Mouse (Mus musculus) kidney, embryonic 15.5 days (tissue): ENCODE measurements around the gene Lrrc46. TPM values are rescaled to one million over a fixed set of nuclear protein-coding genes. Genes with fewer than 3 reads are reported as not detected.

Experiments
- ATAC-seq: fragments of 200-750 bp; cut with Nextera tagmentation; replicated peaks from 2 replicates; pipeline ENCODE4 v1.8.0; 2017; ENCODE audit warnings: moderate TSS enrichment; ENCODE audit not compliant: low FRiP score
- H3K27ac ChIP-seq: fragments of 300-500 bp; sonication (generic); 2 replicates; pipeline ENCODE4 v1.5.1; 2015; ENCODE audit warnings: mild to moderate bottlenecking, inconsistent platforms
- H3K27me3 ChIP-seq: fragments of 300-500 bp; sonication (generic); 2 replicates; pipeline ENCODE4 v1.6.1; 2015; ENCODE audit warnings: inconsistent platforms
- H3K36me3 ChIP-seq: fragments of 300-500 bp; sonication (generic); 2 replicates; pipeline ENCODE4 v1.6.1; 2015; ENCODE audit warnings: inconsistent platforms
- H3K4me1 ChIP-seq: fragments of 300-500 bp; sonication (generic); 2 replicates; pipeline ENCODE4 v1.6.1; 2015; ENCODE audit warnings: inconsistent platforms
- H3K4me2 ChIP-seq: fragments of 300-500 bp; sonication (generic); 2 replicates; pipeline ENCODE4 v1.6.1; 2015; ENCODE audit warnings: moderate library complexity, mild to moderate bottlenecking, inconsistent platforms
- H3K4me3 ChIP-seq: fragments of 300-500 bp; sonication (generic); replicated peaks from 2 replicates; pipeline ENCODE4 v1.5.1; 2015; ENCODE audit warnings: mild to moderate bottlenecking, inconsistent platforms
- H3K9ac ChIP-seq: fragments of 300-500 bp; sonication (generic); 2 replicates; pipeline ENCODE4 v1.6.1; 2015; ENCODE audit warnings: mild to moderate bottlenecking, inconsistent platforms
- H3K9me3 ChIP-seq: fragments of 300-500 bp; sonication (generic); replicated peaks from 2 replicates; pipeline ENCODE4 v1.6.1; 2016; ENCODE audit warnings: inconsistent platforms
- WGBS: fragments of 180-500 bp; shearing (Covaris S2); methylation state at CpG from one replicate; pipeline ENCODE4 v1.1.7; 2015; ENCODE audit warnings: mixed read lengths; 5-methylcytosine and 5-hydroxymethylcytosine counted together
- polyA plus RNA-seq: library from polyadenylated mRNA; unstranded; fragments of >200 nt; fragmentation: Nextera tagmentation; extraction: Ambion mirVana; gene quantifications from 2 replicates; pipeline ENCODE4 v1.2.1, GENCODE M21; 2015

Gene Lrrc46
- polyA plus RNA-seq, result 1.0 and 1.5 TPM in 2 replicates

- no peaks in the 10 kb centered on the region for H3K27me3 ChIP-seq
Measured at GRCm38 (mm10) chr11:97041022-97041899, at the start of gene Lrrc46, which contains the start of gene Mrpl10. Gene Lrrc46 (minus strand): TSS chr11:97041407. Gene Mrpl10 (plus strand): TSS chr11:97041560.

GRCm38 (mm10) chr11:97086365-97086764 is 45.2 kb upstream of the Lrrc46 start:
- no peak for ATAC-seq
- H3K9me3 ChIP-seq, result no peaks in the 10 kb centered on the region
- no peak overlapping the region for H3K27ac ChIP-seq
- no peak overlapping the region for H3K4me2 ChIP-seq
- 74% methylated on average over 6 of the region's 6 CpGs for WGBS
- H3K36me3 ChIP-seq, result no peaks in the 10 kb centered on the region
- peaks cover 12% of the 10 kb centered on the region for H3K4me1 ChIP-seq
- H3K9ac ChIP-seq, result no peak overlapping the region
- H3K27me3 ChIP-seq, result peaks cover 13% of the 10 kb centered on the region
- no peak overlapping the region for H3K4me3 ChIP-seq

More at GRCm38 (mm10) chr11:97041022-97041899, at the start of gene Lrrc46, which contains the start of gene Mrpl10:
- ATAC-seq, result peak; percentile 87
- H3K27ac ChIP-seq, result peak within 1 kb of the TSS; percentile 82
- peaks cover 23% of the 10 kb centered on the region for H3K4me1 ChIP-seq
- H3K9ac ChIP-seq, result peak within 1 kb of the TSS; percentile 90
- H3K36me3 ChIP-seq, result peaks cover 24% of the 10 kb centered on the region
- no peaks in the 10 kb centered on the region; the same call in 1 of the 2 replicates for H3K9me3 ChIP-seq
- peak within 1 kb of the TSS; percentile 89 for H3K4me3 ChIP-seq
- H3K4me2 ChIP-seq, result peak within 1 kb of the TSS; percentile 85
- WGBS, result under 1% methylated on average over 48 of the region's 48 CpGs

GRCm38 (mm10) chr11:97084821-97085505 is 43.8 kb upstream of the Lrrc46 start:
- Histone ChIP-seq H3K27me3 (peaks cover 13% of the 10 kb centered on the region), H3K36me3 (no peaks in the 10 kb centered on the region), H3K9ac (no peak overlapping the region), H3K9me3 (no peaks in the 10 kb centered on the region), H3K4me3 (no peak overlapping the region), H3K4me1 (peaks cover 12% of the 10 kb centered on the region), H3K4me2 (no peak overlapping the region), H3K27ac (no peak overlapping the region)
- ATAC-seq, result no peak
- 86% methylated on average over 15 of the region's 15 CpGs for WGBS

DNA sequence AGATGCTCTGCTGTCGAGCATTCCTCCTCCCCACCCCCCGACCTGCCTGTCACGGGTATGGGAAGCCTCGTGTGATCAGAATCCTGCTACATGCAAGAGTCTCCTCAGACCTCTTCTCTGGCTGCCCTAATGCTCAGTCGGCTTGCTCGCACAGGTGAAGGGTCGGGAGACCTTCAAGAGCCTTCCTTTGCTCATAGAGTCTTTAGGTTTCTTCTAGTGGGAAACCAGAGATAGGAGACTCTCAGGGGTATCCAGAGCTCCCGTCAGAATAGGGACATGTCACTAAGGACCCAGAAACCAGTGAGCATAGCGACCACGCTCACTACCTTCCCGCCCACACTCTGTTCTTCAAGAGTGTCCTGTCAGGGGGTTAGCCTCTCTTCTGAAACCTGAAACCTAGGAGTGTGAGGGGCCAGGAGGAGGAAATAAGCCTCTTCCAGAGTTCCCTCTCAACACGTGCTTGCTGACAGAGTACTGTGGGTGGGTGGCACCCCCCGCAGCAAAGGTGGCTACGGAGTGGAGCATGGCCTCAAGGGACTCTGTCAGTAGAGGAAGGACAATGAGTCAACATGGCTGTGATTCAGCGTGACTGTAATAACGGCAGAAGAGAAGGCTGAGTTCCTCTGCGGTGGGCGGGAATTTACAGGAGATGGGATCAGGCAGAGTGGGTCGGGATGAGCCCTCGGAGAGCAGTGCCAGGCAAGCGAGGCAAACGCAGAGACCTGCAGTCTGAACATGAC is 42.4 kb upstream of the Lrrc46 start:
- ATAC-seq, result no peak
- peak overlapping the region; percentile 43 for H3K4me2 ChIP-seq
- WGBS, result 11% methylated on average over 22 of the region's 22 CpGs

DNA sequence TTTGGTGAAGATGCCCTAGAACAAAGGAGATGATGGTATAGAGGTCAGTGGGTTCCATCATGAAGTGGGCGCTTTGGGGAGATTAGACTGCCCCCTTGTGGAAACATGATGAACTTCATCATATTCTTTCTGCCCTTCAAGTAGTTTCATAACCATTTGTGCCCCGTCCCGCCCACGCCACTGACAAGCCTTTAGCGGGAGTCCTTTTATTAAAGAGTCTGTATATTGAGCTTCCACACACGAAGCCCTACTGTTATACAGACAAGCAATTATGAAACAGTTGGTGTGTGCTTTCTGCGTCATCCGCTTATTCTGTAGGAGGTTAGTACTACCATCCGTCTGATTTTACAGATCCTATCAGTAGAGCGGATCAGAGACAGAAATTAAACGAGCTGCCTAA is 41.8 kb upstream of the Lrrc46 start:
- Histone ChIP-seq H3K4me2 (peak overlapping the region; percentile 43; the same call in 1 of the 2 replicates), H3K36me3 (no peaks in the 10 kb centered on the region), H3K9ac (no peak overlapping the region), H3K4me3 (no peak overlapping the region), H3K4me1 (peaks cover 12% of the 10 kb centered on the region), H3K27ac (no peak overlapping the region), H3K27me3 (peaks cover 13% of the 10 kb centered on the region), H3K9me3 (no peaks in the 10 kb centered on the region)
- ATAC-seq, result no peak
- 34% methylated on average over 11 of the region's 11 CpGs for whole genome bisulfite sequencing

More for the DNA sequence above, 42.4 kb upstream of the Lrrc46 start:
- no peak overlapping the region for H3K27ac ChIP-seq
- peaks cover 12% of the 10 kb centered on the region for H3K4me1 ChIP-seq
- peaks cover 13% of the 10 kb centered on the region for H3K27me3 ChIP-seq
- no peak overlapping the region for H3K4me3 ChIP-seq
- no peaks in the 10 kb centered on the region for H3K9me3 ChIP-seq
- H3K36me3 ChIP-seq, result no peaks in the 10 kb centered on the region
- H3K9ac ChIP-seq, result no peak overlapping the region

- H3K4me2 ChIP-seq, result no peak overlapping the region
- H3K36me3 ChIP-seq, result no peaks in the 10 kb centered on the region
- no peak overlapping the region for H3K9ac ChIP-seq
- no peaks in the 10 kb centered on the region for H3K9me3 ChIP-seq
- H3K27me3 ChIP-seq, result peaks cover 13% of the 10 kb centered on the region
- WGBS, result 55% methylated on average over 9 of the region's 9 CpGs
- no peak overlapping the region for H3K27ac ChIP-seq
- ATAC-seq, result no peak
- no peak overlapping the region for H3K4me3 ChIP-seq
- H3K4me1 ChIP-seq, result peaks cover 12% of the 10 kb centered on the region
Measured at GRCm38 (mm10) chr11:97080291-97080690, 39.1 kb upstream of the Lrrc46 start.

- H3K27ac ChIP-seq, result no peak overlapping the region
- H3K4me2 ChIP-seq, result no peak overlapping the region
- H3K9me3 ChIP-seq, result no peaks in the 10 kb centered on the region
- peaks cover 7% of the 10 kb centered on the region for H3K4me1 ChIP-seq
- 51% methylated on average over 4 of the region's 4 CpGs for WGBS
- H3K4me3 ChIP-seq, result no peak overlapping the region
- no peak overlapping the region for H3K9ac ChIP-seq
- H3K36me3 ChIP-seq, result no peaks in the 10 kb centered on the region
- peaks cover 4% of the 10 kb centered on the region; the same call in 1 of the 2 replicates for H3K27me3 ChIP-seq
- no peak for ATAC-seq
Measured at GRCm38 (mm10) chr11:97078751-97079150, 37.5 kb upstream of the Lrrc46 start.

- Histone ChIP-seq H3K36me3 (no peaks in the 10 kb centered on the region), H3K4me3 (no peak overlapping the region), H3K4me2 (no peak overlapping the region), H3K9me3 (no peaks in the 10 kb centered on the region), H3K27me3 (no peaks in the 10 kb centered on the region), H3K9ac (no peak overlapping the region), H3K27ac (no peak overlapping the region), H3K4me1 (no peaks in the 10 kb centered on the region)
- ATAC-seq, result no peak
- WGBS, result 66% methylated on average over 8 of the region's 8 CpGs
Measured at GRCm38 (mm10) chr11:97074235-97074634, 33.0 kb upstream of the Lrrc46 start.

- peaks cover 8% of the 10 kb centered on the region for H3K36me3 ChIP-seq
- H3K9ac ChIP-seq, result no peak overlapping the region
- H3K4me2 ChIP-seq, result no peak overlapping the region
- H3K9me3 ChIP-seq, result no peaks in the 10 kb centered on the region
- H3K27me3 ChIP-seq, result no peaks in the 10 kb centered on the region
- H3K4me3 ChIP-seq, result no peak overlapping the region
- 25% methylated on average over 3 of the region's 3 CpGs for WGBS
- ATAC-seq, result no peak
- no peak overlapping the region for H3K27ac ChIP-seq
- H3K4me1 ChIP-seq, result no peaks in the 10 kb centered on the region
Measured at GRCm38 (mm10) chr11:97072533-97072932, 31.3 kb upstream of the Lrrc46 start.

DNA sequence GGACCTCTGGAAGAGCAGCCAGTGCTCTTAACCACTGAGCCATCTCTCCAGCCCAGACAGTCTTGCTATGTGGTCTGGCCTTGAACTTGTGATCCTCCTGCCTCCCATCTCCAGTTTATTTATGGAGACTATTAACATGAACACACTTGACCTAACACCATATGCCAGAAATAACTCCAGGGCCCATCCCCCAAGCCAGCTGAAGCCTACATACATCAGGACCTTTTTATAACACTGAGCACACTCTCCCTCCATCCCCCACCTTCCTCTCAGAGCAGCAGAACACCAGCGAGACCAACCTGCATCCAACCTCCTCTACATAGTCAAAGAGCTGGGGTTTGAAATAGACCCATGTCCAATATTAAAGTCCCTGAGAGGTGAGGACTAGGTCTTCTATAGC is 29.9 kb upstream of the Lrrc46 start:
- Histone ChIP-seq H3K27me3 (no peaks in the 10 kb centered on the region), H3K27ac (no peak overlapping the region), H3K4me2 (no peak overlapping the region), H3K36me3 (peaks cover 16% of the 10 kb centered on the region), H3K9ac (no peak overlapping the region), H3K4me3 (no peak overlapping the region), H3K4me1 (no peaks in the 10 kb centered on the region), H3K9me3 (no peaks in the 10 kb centered on the region)
- WGBS, result 46% methylated on average over 1 of the region's 1 CpGs
- no peak for ATAC-seq

- Histone ChIP-seq H3K27ac (no peak overlapping the region), H3K36me3 (peaks cover 22% of the 10 kb centered on the region), H3K4me1 (no peaks in the 10 kb centered on the region), H3K27me3 (no peaks in the 10 kb centered on the region), H3K9ac (no peak overlapping the region), H3K4me2 (no peak overlapping the region), H3K9me3 (no peaks in the 10 kb centered on the region), H3K4me3 (no peak overlapping the region)
- 85% methylated on average over 2 of the region's 2 CpGs for WGBS
- ATAC-seq, result no peak
Measured at GRCm38 (mm10) chr11:97069770-97070169, 28.6 kb upstream of the Lrrc46 start.
